Mouse (Mus musculus): ENCODE measurements at regions not wholly inside any gene's neighbourhood (a gene's known extent, or its start where the extent isn't known, plus 50 kb on each side); places are given as distances from the start of the nearest gene placed in this dataset.
A peak's percentile ranks its signal among the peaks of the same experiment; 100 is the strongest.

DNA sequence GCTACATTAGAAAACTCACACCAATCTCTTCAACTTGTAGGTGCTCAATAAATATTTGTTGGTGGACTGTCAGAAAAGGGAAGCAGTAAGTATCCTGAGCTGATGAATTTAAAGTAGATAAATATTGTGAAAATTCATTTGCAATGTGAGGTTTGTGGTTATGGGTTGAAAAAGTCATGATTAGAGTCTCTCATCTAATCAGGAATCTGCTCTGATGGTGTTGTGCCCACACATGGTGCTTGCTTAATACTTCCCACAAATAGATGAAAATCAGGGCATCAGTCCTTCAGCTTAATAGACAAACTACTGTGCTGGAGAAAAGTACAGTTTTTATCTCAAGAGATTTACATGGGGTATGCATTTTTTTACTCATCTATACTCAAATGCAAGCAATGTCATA lies 59.9 kb downstream of the S1pr1 start:
- DNase-seq (ENCODE audit: low spot score) (no peak), ATAC-seq (ENCODE audit: low read depth) (no peak)
- no peak overlapping the region for H3K4me3 ChIP-seq (ENCODE audit: low read depth, low read length)
- H3K4me1 ChIP-seq (ENCODE audit: control insufficient read depth, insufficient read depth, low read length), result peaks cover under 1% of the 10 kb centered on the region; the same call in 1 of the 2 replicates
- H3K4me2 ChIP-seq (ENCODE audit: low read depth, low read length), result no peak overlapping the region
- no peaks in the 10 kb centered on the region for H3K27me3 ChIP-seq (replicated peaks; ENCODE audit: control insufficient read depth, insufficient read depth, low read length)
- H3K9ac ChIP-seq (ENCODE audit: low read depth, low read length), result no peak overlapping the region
- no peaks in the 10 kb centered on the region for H3K36me3 ChIP-seq (ENCODE audit: control insufficient read depth, insufficient read depth, low read length)
- no peaks in the 10 kb centered on the region for H3K9me3 ChIP-seq (ENCODE audit: control insufficient read depth, low read length)
- H3K27ac ChIP-seq (replicated peaks; ENCODE audit: low read depth, low read length), result no peak overlapping the region

GRCm38 (mm10) chr3:115652236-115652635 lies 62.6 kb downstream of the S1pr1 start:
- H3K4me2 ChIP-seq (ENCODE audit: low read depth, low read length), result no peak overlapping the region
- H3K4me1 ChIP-seq (ENCODE audit: control insufficient read depth, insufficient read depth, low read length), result peaks cover 9% of the 10 kb centered on the region
- H3K36me3 ChIP-seq (ENCODE audit: control insufficient read depth, insufficient read depth, low read length), result no peaks in the 10 kb centered on the region
- DNase-seq (ENCODE audit: low spot score) (no peak), ATAC-seq (ENCODE audit: low read depth) (no peak)
- WGBS, result 82% methylated on average over 5 of the region's 5 CpGs
- H3K9me3 ChIP-seq (ENCODE audit: control insufficient read depth, low read length), result no peaks in the 10 kb centered on the region
- H3K9ac ChIP-seq (ENCODE audit: low read depth, low read length), result no peak overlapping the region
- H3K27ac ChIP-seq (replicated peaks; ENCODE audit: low read depth, low read length), result no peak overlapping the region
- no peaks in the 10 kb centered on the region for H3K27me3 ChIP-seq (replicated peaks; ENCODE audit: control insufficient read depth, insufficient read depth, low read length)
- no peak overlapping the region for H3K4me3 ChIP-seq (ENCODE audit: low read depth, low read length)

GRCm38 (mm10) chr3:115649338-115650117 lies 65.3 kb downstream of the S1pr1 start:
- Histone ChIP-seq H3K9ac (ENCODE audit: low read depth, low read length) (no peak overlapping the region), H3K27me3 (replicated peaks; ENCODE audit: control insufficient read depth, insufficient read depth, low read length) (no peaks in the 10 kb centered on the region), H3K4me1 (ENCODE audit: control insufficient read depth, insufficient read depth, low read length) (peaks cover 9% of the 10 kb centered on the region), H3K9me3 (ENCODE audit: control insufficient read depth, low read length) (no peaks in the 10 kb centered on the region), H3K27ac (replicated peaks; ENCODE audit: low read depth, low read length) (0 out of 2 replicates have a peak overlapping the region, but pooled peaks have one; percentile 8), H3K4me2 (ENCODE audit: low read depth, low read length) (no peak overlapping the region; the same call in 1 of the 2 replicates), H3K4me3 (ENCODE audit: low read depth, low read length) (no peak overlapping the region), H3K36me3 (ENCODE audit: control insufficient read depth, insufficient read depth, low read length) (no peaks in the 10 kb centered on the region)
- ATAC-seq (ENCODE audit: low read depth) (peak; percentile 70), DNase-seq (ENCODE audit: low spot score) (peak; percentile 65)
- 26% methylated on average over 3 of the region's 3 CpGs for WGBS

DNA sequence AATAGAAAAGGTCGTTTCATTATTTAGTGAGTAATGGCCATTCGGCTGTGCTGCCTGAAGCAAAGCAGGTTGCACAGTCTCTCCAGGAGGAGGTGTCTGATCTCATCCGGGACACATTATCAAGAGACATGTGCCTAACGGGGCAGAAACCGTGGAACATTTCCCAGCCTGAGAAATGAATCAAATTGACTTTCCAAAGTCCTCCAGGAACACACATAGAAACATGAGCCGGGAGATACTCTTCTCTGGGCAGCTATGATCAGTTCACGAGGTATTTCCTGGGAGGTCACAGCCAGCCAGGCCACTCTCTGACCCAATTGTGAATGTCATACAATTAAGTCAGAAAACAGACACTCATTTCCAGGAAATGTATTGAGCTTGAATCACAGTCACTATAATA lies 67.9 kb downstream of the S1pr1 start:
- Histone ChIP-seq H3K27ac (replicated peaks; ENCODE audit: low read depth, low read length) (no peak overlapping the region), H3K9me3 (ENCODE audit: control insufficient read depth, low read length) (no peaks in the 10 kb centered on the region), H3K36me3 (ENCODE audit: control insufficient read depth, insufficient read depth, low read length) (no peaks in the 10 kb centered on the region), H3K4me1 (ENCODE audit: control insufficient read depth, insufficient read depth, low read length) (peaks cover 13% of the 10 kb centered on the region), H3K9ac (ENCODE audit: low read depth, low read length) (no peak overlapping the region), H3K4me3 (ENCODE audit: low read depth, low read length) (no peak overlapping the region), H3K4me2 (ENCODE audit: low read depth, low read length) (no peak overlapping the region), H3K27me3 (replicated peaks; ENCODE audit: control insufficient read depth, insufficient read depth, low read length) (no peaks in the 10 kb centered on the region)
- ATAC-seq (ENCODE audit: low read depth) (no peak), DNase-seq (ENCODE audit: low spot score) (no peak)
- WGBS, result 63% methylated on average over 7 of the region's 7 CpGs

GRCm38 (mm10) chr3:115644307-115644706 lies 70.6 kb downstream of the S1pr1 start:
- H3K4me3 ChIP-seq (ENCODE audit: low read depth, low read length), result no peak overlapping the region
- no peak overlapping the region for H3K4me2 ChIP-seq (ENCODE audit: low read depth, low read length)
- H3K27me3 ChIP-seq (replicated peaks; ENCODE audit: control insufficient read depth, insufficient read depth, low read length), result no peaks in the 10 kb centered on the region
- H3K9ac ChIP-seq (ENCODE audit: low read depth, low read length), result no peak overlapping the region
- ATAC-seq (ENCODE audit: low read depth), result no peak
- no peaks in the 10 kb centered on the region for H3K36me3 ChIP-seq (ENCODE audit: control insufficient read depth, insufficient read depth, low read length)
- DNase-seq (ENCODE audit: low spot score), result no peak
- H3K9me3 ChIP-seq (ENCODE audit: control insufficient read depth, low read length), result no peaks in the 10 kb centered on the region
- peaks cover 8% of the 10 kb centered on the region; the same call in 1 of the 2 replicates for H3K4me1 ChIP-seq (ENCODE audit: control insufficient read depth, insufficient read depth, low read length)
- WGBS, result 59% methylated on average over 5 of the region's 5 CpGs
- H3K27ac ChIP-seq (replicated peaks; ENCODE audit: low read depth, low read length), result no peak overlapping the region

DNA sequence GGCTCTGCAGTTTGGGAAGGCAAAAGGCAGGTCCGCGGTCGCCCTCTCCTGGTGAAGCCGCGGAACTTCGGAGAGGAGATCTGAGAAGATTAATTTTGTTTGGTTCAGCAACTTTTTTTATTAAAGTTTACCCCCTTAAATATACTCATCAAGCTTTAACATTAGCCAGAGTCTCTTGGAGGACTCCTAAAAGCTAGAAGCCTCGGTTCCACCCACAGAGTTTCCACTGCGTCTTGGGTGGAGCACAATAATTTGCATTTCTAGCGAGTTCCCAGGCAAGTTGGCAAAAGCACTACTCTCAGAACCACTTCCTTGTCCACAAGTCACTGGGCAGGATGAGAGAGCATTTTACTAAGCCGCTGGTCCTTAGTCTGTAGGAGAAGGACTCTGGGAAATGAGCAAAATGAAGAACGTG lies 72.0 kb downstream of the S1pr1 start:
- H3K9ac ChIP-seq (ENCODE audit: low read depth, low read length), result peak overlapping the region; percentile 60; the same call in 1 of the 2 replicates
- H3K27me3 ChIP-seq (replicated peaks; ENCODE audit: control insufficient read depth, insufficient read depth, low read length), result no peaks in the 10 kb centered on the region
- H3K4me2 ChIP-seq (ENCODE audit: low read depth, low read length), result peak overlapping the region; percentile 59
- DNase-seq (ENCODE audit: low spot score), result peak; percentile 90
- 6% methylated on average over 11 of the region's 11 CpGs for WGBS
- H3K36me3 ChIP-seq (ENCODE audit: control insufficient read depth, insufficient read depth, low read length), result no peaks in the 10 kb centered on the region
- peak overlapping the region; percentile 67; the same call in 1 of the 2 replicates for H3K27ac ChIP-seq (replicated peaks; ENCODE audit: low read depth, low read length)
- H3K4me1 ChIP-seq (ENCODE audit: control insufficient read depth, insufficient read depth, low read length), result peaks cover 7% of the 10 kb centered on the region; the same call in 1 of the 2 replicates
- no peak for ATAC-seq (ENCODE audit: low read depth)
- peak overlapping the region; percentile 45 for H3K4me3 ChIP-seq (ENCODE audit: low read depth, low read length)
- H3K9me3 ChIP-seq (ENCODE audit: control insufficient read depth, low read length), result no peaks in the 10 kb centered on the region

GRCm38 (mm10) chr3:115642001-115642845 lies 72.6 kb downstream of the S1pr1 start:
- Histone ChIP-seq H3K27ac (replicated peaks; ENCODE audit: low read depth, low read length) (peak overlapping the region; percentile 67), H3K9me3 (ENCODE audit: control insufficient read depth, low read length) (no peaks in the 10 kb centered on the region), H3K9ac (ENCODE audit: low read depth, low read length) (peak overlapping the region; percentile 60), H3K36me3 (ENCODE audit: control insufficient read depth, insufficient read depth, low read length) (no peaks in the 10 kb centered on the region), H3K4me1 (ENCODE audit: control insufficient read depth, insufficient read depth, low read length) (peaks cover 7% of the 10 kb centered on the region; the same call in 1 of the 2 replicates), H3K4me2 (ENCODE audit: low read depth, low read length) (peak overlapping the region; percentile 59), H3K4me3 (ENCODE audit: low read depth, low read length) (peak overlapping the region; percentile 45), H3K27me3 (replicated peaks; ENCODE audit: control insufficient read depth, insufficient read depth, low read length) (no peaks in the 10 kb centered on the region)
- ATAC-seq (ENCODE audit: low read depth), result peak; percentile 81
- DNase-seq (ENCODE audit: low spot score), result peak; percentile 48
- WGBS, result 5% methylated on average over 25 of the region's 26 CpGs

DNA sequence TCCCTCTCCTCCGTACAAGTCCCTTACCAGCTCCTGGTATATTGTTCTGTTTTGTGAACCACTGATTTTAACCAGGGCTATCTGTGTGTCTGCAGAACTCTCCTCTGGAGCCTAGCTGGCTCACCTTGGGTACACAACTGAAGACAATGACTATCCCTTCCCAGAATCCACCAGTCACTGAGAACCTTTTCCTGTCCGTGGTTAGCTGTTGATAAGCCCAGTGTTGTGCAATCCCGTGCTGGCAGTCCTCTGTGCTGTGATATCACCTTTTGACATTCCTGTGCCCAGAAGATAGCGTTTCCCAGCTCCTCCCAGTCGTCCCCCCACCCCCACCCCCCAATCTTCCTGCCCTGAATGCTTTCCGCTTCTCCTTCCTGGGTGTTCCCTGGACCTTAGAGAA lies 73.5 kb downstream of the S1pr1 start:
- Histone ChIP-seq H3K27me3 (replicated peaks; ENCODE audit: control insufficient read depth, insufficient read depth, low read length) (no peaks in the 10 kb centered on the region), H3K9ac (ENCODE audit: low read depth, low read length) (no peak overlapping the region), H3K9me3 (ENCODE audit: control insufficient read depth, low read length) (no peaks in the 10 kb centered on the region), H3K27ac (replicated peaks; ENCODE audit: low read depth, low read length) (0 out of 2 replicates have a peak overlapping the region, but pooled peaks have one; percentile 67), H3K4me3 (ENCODE audit: low read depth, low read length) (no peak overlapping the region), H3K36me3 (ENCODE audit: control insufficient read depth, insufficient read depth, low read length) (no peaks in the 10 kb centered on the region), H3K4me2 (ENCODE audit: low read depth, low read length) (0 out of 2 replicates have a peak overlapping the region, but pooled peaks have one; percentile 59), H3K4me1 (ENCODE audit: control insufficient read depth, insufficient read depth, low read length) (peaks cover 7% of the 10 kb centered on the region; the same call in 1 of the 2 replicates)
- 47% methylated on average over 6 of the region's 6 CpGs for WGBS
- DNase-seq (ENCODE audit: low spot score), result no peak
- no peak for ATAC-seq (ENCODE audit: low read depth)

All from embryonic facial prominence, embryonic 14.5 days (tissue).